Mouse (Mus musculus) layer of hippocampus, adult 11-12 months (tissue): ENCODE results near the gene Tcte1.

Experiments used
- DNase-seq: peaks from one replicate; pipeline ENCODE4 v3.0.0; 2022; ENCODE audit warnings: low spot score

Gene Tcte1

GRCm38 (mm10) chr17:45585725-45586448, 62.7 kb downstream of the Tcte1 start:
- no peak for DNase-seq

GRCm38 (mm10) chr17:45586449-45586837, 63.2 kb downstream of the Tcte1 start:
- no peak for DNase-seq

GRCm38 (mm10) chr17:45588370-45588769, 65.1 kb downstream of the Tcte1 start:
- no peak for DNase-seq

- no peak for DNase-seq
These were observed 66.0 kb downstream of the Tcte1 start for GRCm38 (mm10) chr17:45589236-45589635.

- no peak for DNase-seq
These were observed 66.6 kb downstream of the Tcte1 start for GRCm38 (mm10) chr17:45589844-45590243.

- DNase-seq: no peak
These were observed 67.2 kb downstream of the Tcte1 start for GRCm38 (mm10) chr17:45590410-45590809.

- DNase-seq: no peak
These were observed 68.7 kb downstream of the Tcte1 start for GRCm38 (mm10) chr17:45591701-45592605.
